9 mouse cellular contexts compared by ENCODE assay signal in the genomic region with DNA sequence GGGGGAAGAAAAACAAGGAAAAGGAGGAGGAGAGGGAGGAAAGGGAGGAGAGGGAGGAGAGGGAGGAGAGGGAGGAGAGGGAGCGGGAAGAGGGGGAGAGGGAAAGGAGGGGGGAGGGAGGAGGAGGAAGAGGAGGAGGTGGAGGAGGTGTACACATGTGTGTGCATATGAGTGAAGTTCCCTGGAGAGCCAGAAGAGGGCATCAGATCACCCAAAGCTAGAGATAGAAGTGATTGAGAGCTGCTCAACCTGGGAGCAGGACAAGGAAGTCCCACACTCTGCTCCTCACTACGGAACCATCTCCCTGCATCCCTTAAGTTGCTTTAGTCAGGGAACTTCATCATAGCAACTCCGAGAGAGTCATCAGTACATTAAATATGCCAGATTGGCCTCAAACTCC.
A peak's percentile ranks its signal among the peaks of the same experiment; 100 is the strongest.
DNase-seq lines count a peak whose midpoint lies in the region; ATAC-seq and TF ChIP-seq lines count a peak whose summit lies in the region.
"Had no signal": no experiment of that assay in that cellular context is flagged by ENCODE, and none has a peak within 500 bp of the region (broad histone marks: within the 10 kb centered on the region; RNA-seq: fewer than 3 reads in every experiment).

No protein-coding gene starts in this region.

- peak; percentile 62; the same call in 1 of the 2 replicates for TF ChIP-seq CTCF in cerebellum, adult 2 months (IDR thresholded peaks at IDR 0.05; ENCODE audit: borderline replicate concordance, insufficient read depth, low read depth, low read length)
- 0 out of 2 replicates have a peak, but pooled peaks have one; percentile 11 for TF ChIP-seq CTCF in liver, adult 2 months (IDR thresholded peaks at IDR 0.05; ENCODE audit: low read depth, low read length)

- H3K27me3 ChIP-seq in cerebellum, adult 2 months (ENCODE audit: control insufficient read depth, insufficient read depth, low read length), result no peaks in the 10 kb centered on the region
- no peaks in the 10 kb centered on the region for H3K27me3 ChIP-seq in liver, adult 2 months (ENCODE audit: control insufficient read depth, insufficient read depth, low read length)
- H3K27me3 ChIP-seq: Patski had no signal

- H3K4me1 ChIP-seq in cerebellum, adult 2 months (ENCODE audit: control insufficient read depth, insufficient read depth, low read length), result peaks cover 29% of the 10 kb centered on the region
- no peaks in the 10 kb centered on the region for H3K4me1 ChIP-seq in liver, adult 2 months (ENCODE audit: control insufficient read depth, insufficient read depth, low read length)

- H3K9ac ChIP-seq in liver, adult 2 months (ENCODE audit: low read depth, low read length), result no peak overlapping the region

- no peaks in the 10 kb centered on the region for H3K79me2 ChIP-seq in liver, adult 2 months (ENCODE audit: control insufficient read depth, insufficient read depth, low read length)

- WGBS in cerebellum, adult 2 months, result 76% methylated on average over 3 of the region's 3 CpGs
- whole genome bisulfite sequencing in liver, adult 2 months, result 59% methylated on average over 3 of the region's 3 CpGs

- H3K4me3 ChIP-seq in cerebellum, adult 2 months (replicated peaks; ENCODE audit: insufficient read depth, low read depth, low read length), result no peak overlapping the region
- H3K4me3 ChIP-seq in liver, adult 2 months (ENCODE audit: insufficient read depth, low read depth, low read length), result no peak overlapping the region

- H3K36me3 ChIP-seq in liver, adult 2 months (ENCODE audit: control insufficient read depth, insufficient read depth, low read length), result no peaks in the 10 kb centered on the region

- ATAC-seq in megakaryocyte, adult 5-6 weeks (ENCODE audit: poor library complexity, severe bottlenecking), result peak; percentile 56; the same call in 1 of the 2 replicates
- ATAC-seq: Patski had no signal

- DNase-seq in cerebellum, adult 2 months, result peak; percentile 59 to 64
- DNase-seq in cerebellum, adult 8-10 months, result no peak
- DNase-seq in liver, adult 2 months (ENCODE audit: extremely low read depth, low read depth, low spot score), result no peak
- no peak for DNase-seq in liver
- DNase-seq in R1 (ENCODE audit: low read depth, low spot score), result peak; percentile 73
- no peak for DNase-seq in testis, postnatal 14 days (ENCODE audit: low spot score)
- DNase-seq in layer of hippocampus, postnatal 14 days (ENCODE audit: low spot score in 2 of 2), result no peak

- H3K27ac ChIP-seq in cerebellum, adult 2 months (ENCODE audit: insufficient read depth, low read length), result no peak overlapping the region
- no peak overlapping the region for H3K27ac ChIP-seq in liver, adult 2 months (replicated peaks; ENCODE audit: insufficient read depth, low read depth, low read length)

- no peak for TF ChIP-seq POLR2A in cerebellum, adult 2 months (IDR thresholded peaks at IDR 0.05; ENCODE audit: borderline replicate concordance, insufficient read depth, low read length)
- TF ChIP-seq POLR2A in liver, adult 2 months (IDR thresholded peaks at IDR 0.05; ENCODE audit: extremely low read depth, insufficient read depth, low read length), result no peak

Comparison
In these comparisons a context has a peak if more than half of its experiments do, and no peak if none do; other contexts are left out.
1. DNase-seq: peak in cerebellum, adult 2 months (2 of 2) and R1 (single experiment); none in cerebellum, adult 8-10 months (single experiment), liver, adult 2 months (single experiment), liver (single experiment), testis, postnatal 14 days (single experiment) and layer of hippocampus, postnatal 14 days (0 of 2).